Mouse (Mus musculus) C2C12 (cell line): ENCODE results near the gene Trdmt1. TPM values are rescaled to one million over a fixed set of nuclear protein-coding genes. Genes with fewer than 3 reads are reported as not detected.

Source experiments
- H3K27me3 ChIP-seq: one replicate; pipeline ENCODE4 v1.6.1; 2011; ENCODE audit not compliant: control insufficient read depth, insufficient read depth, insufficient read length
- H3K36me3 ChIP-seq: one replicate; pipeline ENCODE4 v1.6.1; 2011; ENCODE audit not compliant: control insufficient read depth, insufficient read depth
- H3K4me3 ChIP-seq: one replicate; pipeline ENCODE4 v1.5.1; 2011; ENCODE audit warnings: mild to moderate bottlenecking, control low read depth; ENCODE audit not compliant: poor library complexity, insufficient read depth, severe bottlenecking
- H3K79me2 ChIP-seq: one replicate; pipeline ENCODE4 v1.6.1; 2011; ENCODE audit not compliant: control insufficient read depth, insufficient read depth
- H3K79me3 ChIP-seq: one replicate; pipeline ENCODE4 v1.6.1; 2011; ENCODE audit warnings: low read depth, control low read depth
- H3ac ChIP-seq: one replicate; pipeline ENCODE3; 2011; ENCODE audit warnings: low read depth; ENCODE audit not compliant: control insufficient read depth, insufficient read length
- CEBPB ChIP-seq: IDR thresholded peaks from one replicate; pipeline ENCODE4 v1.6.1; 2011; ENCODE audit warnings: low read depth, mild to moderate bottlenecking, control low read depth, moderate library complexity
- CTCF ChIP-seq: IDR thresholded peaks from one replicate; pipeline ENCODE4 v1.5.1; 2011; ENCODE audit not compliant: control insufficient read depth, insufficient read depth, insufficient read length
- FOSL1 ChIP-seq: IDR thresholded peaks from one replicate; pipeline ENCODE4 v1.8.0; 2011; ENCODE audit warnings: mild to moderate bottlenecking, low read length; ENCODE audit not compliant: poor library complexity, insufficient read depth, severe bottlenecking
- MAX ChIP-seq: IDR thresholded peaks from one replicate; pipeline ENCODE4 v1.6.1; 2011; ENCODE audit warnings: mild to moderate bottlenecking, control low read depth
- MYOD1 ChIP-seq: IDR thresholded peaks from one replicate; pipeline ENCODE4 v1.6.1; 2011; ENCODE audit warnings: low read depth; ENCODE audit not compliant: control insufficient read depth, insufficient read length
- MYOG ChIP-seq: IDR thresholded peaks from one replicate; pipeline ENCODE4 v1.6.1; 2011; ENCODE audit not compliant: control insufficient read depth, insufficient read length; ENCODE audit errors: extremely low read depth
- USF1 ChIP-seq: IDR thresholded peaks from one replicate; pipeline ENCODE4 v1.6.1; 2011; ENCODE audit warnings: low read depth, mild to moderate bottlenecking, control low read depth, moderate library complexity
- polyA plus RNA-seq: library from polyadenylated mRNA; unstranded; fragments of >200 nt; fragmentation: generic; extraction: Trizol; gene quantifications from one replicate; pipeline ENCODE4 v1.2.1, GENCODE M21; 2012; ENCODE audit warnings: missing spikeins

Gene Trdmt1
- polyA plus RNA-seq, 1 experiment: 3.5 TPM

DNA sequence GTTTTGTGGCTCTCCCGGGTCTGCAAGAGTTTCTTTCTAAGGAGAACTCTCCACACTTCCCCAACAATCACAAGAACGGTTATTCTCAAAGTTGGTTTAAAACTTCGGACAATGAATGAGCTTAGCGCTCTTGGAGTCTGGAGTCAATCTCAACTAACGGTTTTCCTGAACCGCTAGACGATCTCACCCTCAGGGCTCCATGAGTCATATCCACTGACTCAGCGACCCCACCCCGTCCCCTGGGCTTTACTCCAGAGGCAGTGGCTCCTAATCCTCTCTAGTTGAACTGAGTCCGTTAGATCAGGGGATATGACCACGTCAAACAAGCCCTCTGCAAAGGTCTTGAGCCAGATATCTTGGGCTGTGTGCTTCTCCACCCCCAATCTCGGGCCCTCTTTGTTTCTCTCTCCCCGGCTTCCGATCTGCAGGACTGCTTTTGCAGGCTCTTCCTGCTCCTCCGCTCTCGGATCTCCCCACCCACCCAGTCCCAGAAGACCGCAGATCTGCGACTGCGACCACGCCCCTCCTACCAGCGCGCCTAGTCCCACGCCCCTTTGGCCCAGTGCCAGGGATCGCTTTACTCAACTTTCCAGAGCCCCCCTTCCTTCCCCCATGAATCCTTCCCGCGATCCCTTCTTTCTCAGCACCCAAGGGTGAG is 29.1 kb upstream of the Trdmt1 start, which contains the start of gene Vim:
Vim (plus strand) TSS at position 520 of the 658 bp plus-strand sequence.
- Histone ChIP-seq H3K36me3 (peaks cover 42% of the 10 kb centered on the region), H3K4me3 (peak within 1 kb of the TSS; percentile 97), H3ac (peak within 1 kb of the TSS; percentile 77), H3K79me3 (peaks cover 44% of the 10 kb centered on the region), H3K79me2 (peaks cover 53% of the 10 kb centered on the region), H3K27me3 (no peaks in the 10 kb centered on the region)
- TF ChIP-seq FOSL1 (peak; percentile 95), CTCF (no peak), USF1 (no peak), MYOG (no peak), MYOD1 (no peak), MAX (peak; percentile 10)

DNA sequence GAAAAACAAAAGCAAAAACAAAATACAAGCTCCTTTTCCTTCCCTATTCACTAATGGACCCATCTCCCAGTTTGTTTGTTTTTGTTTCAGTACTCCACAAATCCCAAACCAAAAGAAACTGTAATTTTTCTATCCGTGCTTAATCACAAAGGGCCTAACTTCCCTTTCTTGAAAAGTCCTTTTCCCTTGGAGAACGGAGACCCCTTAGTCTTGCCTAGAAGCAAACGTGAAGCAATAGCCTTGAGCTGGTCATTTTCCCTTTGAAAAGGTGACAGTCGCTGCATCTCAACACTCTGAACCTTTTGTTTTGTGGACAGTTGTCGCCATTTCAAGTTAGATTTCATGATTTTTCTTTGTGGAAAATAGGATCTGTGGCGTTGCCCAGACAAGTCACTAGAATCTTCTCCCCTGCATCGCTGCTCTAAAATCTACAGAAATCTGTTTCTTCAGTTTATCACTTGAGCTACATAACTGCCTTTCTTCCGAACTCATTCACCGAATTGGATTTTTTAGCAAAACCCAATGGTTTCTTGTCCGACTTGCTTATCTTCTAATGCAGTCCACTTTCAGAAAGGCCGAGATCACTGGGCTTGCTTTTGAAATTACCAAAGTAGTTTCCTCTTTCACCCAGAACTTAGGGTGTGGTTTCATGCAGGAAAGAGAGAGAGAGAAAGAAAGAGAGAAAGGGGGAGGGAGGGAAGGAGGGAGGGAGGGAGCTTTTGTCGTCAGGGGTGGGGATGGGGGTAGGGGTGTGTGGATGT is 28.4 kb upstream of the Trdmt1 start:
- Histone ChIP-seq H3K4me3 (peak overlapping the region; percentile 97), H3K79me3 (peaks cover 36% of the 10 kb centered on the region), H3K36me3 (peaks cover 35% of the 10 kb centered on the region), H3K79me2 (peaks cover 46% of the 10 kb centered on the region), H3K27me3 (no peaks in the 10 kb centered on the region), H3ac (peak overlapping the region; percentile 77)
- TF ChIP-seq USF1 (no peak), CEBPB (peak; percentile 24), MYOD1 (no peak), CTCF (no peak)

DNA sequence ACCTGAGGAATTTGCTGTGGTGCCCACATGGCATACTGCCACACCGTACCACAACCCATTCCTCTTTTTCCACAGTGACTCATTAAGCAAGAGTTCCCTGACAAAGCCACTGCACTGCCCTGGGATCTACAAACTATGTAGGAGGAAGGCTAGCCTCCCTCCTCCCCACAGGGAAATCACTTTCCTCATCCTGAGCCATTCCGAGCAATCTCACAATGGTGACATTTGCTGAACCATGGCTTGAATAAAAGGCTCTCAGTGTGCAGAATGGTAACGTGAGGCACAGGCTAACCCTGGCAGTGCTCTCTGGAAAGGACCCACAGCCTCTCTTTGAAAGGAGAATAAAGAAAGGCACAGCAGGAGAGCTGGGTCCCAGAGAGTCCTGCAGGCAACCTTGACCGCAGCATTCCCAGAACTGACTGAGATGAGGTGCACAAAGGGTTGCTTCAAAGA is 27.7 kb upstream of the Trdmt1 start:
- TF ChIP-seq CTCF: no peak
- peak; percentile 29 for TF ChIP-seq MYOD1
- TF ChIP-seq CEBPB: peak; percentile 43
- TF ChIP-seq FOSL1: peak; percentile 44
- H3K27me3 ChIP-seq: no peaks in the 10 kb centered on the region
- H3K4me3 ChIP-seq: peak overlapping the region; percentile 97
- peaks cover 39% of the 10 kb centered on the region for H3K79me2 ChIP-seq
- H3K36me3 ChIP-seq: peaks cover 28% of the 10 kb centered on the region
- H3ac ChIP-seq: peak overlapping the region; percentile 77
- H3K79me3 ChIP-seq: peaks cover 29% of the 10 kb centered on the region

DNA sequence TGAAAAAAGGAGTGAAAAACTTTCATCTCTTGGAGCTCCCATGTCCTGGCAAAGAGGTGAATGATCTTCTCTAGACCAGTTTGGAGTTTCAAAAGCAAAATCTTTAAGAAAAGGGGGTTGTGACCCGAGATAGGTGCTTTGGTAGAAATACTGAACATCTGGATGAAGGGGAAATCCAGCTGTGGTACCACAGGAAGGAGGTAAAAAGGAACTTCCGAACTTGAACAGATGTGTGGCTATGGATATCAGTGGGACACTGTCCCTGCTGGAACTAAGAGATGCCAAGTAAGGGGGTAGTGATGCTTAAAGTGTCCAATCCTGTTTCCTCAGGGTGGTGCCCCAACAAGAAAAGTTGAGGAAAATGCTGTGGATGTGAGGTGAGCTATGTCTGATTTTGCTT is 25.7 kb upstream of the Trdmt1 start:
- Histone ChIP-seq H3K4me3 (no peak overlapping the region), H3K27me3 (no peaks in the 10 kb centered on the region), H3K36me3 (peaks cover 8% of the 10 kb centered on the region), H3ac (no peak overlapping the region), H3K79me2 (peaks cover 19% of the 10 kb centered on the region), H3K79me3 (peaks cover 9% of the 10 kb centered on the region)
- TF ChIP-seq USF1: no peak
- TF ChIP-seq MYOD1: no peak
- TF ChIP-seq MAX: no peak
- no peak for TF ChIP-seq MYOG
- no peak for TF ChIP-seq FOSL1
- TF ChIP-seq CTCF: no peak
- no peak for TF ChIP-seq CEBPB

DNA sequence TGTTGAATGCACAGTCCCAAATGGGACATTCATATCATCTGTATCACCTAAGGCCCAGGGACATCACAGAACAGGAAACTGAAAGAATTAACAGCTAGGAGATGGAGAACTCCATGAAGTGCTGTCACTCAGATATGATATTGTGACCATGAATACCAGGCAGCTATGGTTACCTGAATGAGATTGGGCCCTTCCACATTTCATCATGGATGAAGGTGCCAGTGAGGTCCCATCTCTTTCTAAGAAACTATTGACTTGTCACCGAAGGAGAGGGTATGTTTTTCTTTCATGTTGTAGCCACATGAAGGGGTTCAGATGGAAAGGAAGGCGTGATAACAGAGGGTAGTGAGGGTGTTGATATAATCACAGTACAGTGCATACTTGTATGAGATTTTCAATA is 15.9 kb upstream of the Trdmt1 start:
- H3K36me3 ChIP-seq: no peaks in the 10 kb centered on the region
- TF ChIP-seq FOSL1: no peak
- TF ChIP-seq CEBPB: no peak
- TF ChIP-seq MAX: no peak
- no peak overlapping the region for H3ac ChIP-seq

DNA sequence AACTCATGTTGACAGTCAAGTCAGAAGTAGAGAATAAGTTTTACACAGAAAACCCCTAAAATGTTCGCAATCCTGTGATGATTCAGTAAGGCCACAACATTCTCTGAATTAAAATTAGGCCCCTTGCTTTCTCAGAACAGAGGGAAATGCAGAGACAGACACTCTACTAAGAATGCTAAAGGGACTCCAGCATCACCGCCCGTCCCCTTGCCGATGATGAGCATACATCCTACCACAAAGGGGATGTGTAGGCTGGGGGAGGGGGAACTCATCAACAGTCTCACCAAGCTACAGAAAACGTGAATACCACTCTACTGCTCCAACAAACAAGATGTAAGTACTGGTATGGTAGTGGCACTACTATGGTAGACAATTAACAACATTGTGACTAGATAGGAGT is 15.3 kb upstream of the Trdmt1 start:
- no peaks in the 10 kb centered on the region for H3K27me3 ChIP-seq
- no peak overlapping the region for H3K4me3 ChIP-seq
- peaks cover 6% of the 10 kb centered on the region for H3K79me2 ChIP-seq
- H3K79me3 ChIP-seq: no peaks in the 10 kb centered on the region
- no peaks in the 10 kb centered on the region for H3K36me3 ChIP-seq
- TF ChIP-seq MAX: no peak
- TF ChIP-seq MYOD1: no peak
- no peak for TF ChIP-seq MYOG
- TF ChIP-seq CTCF: no peak
- no peak for TF ChIP-seq USF1
- TF ChIP-seq CEBPB: no peak
- no peak for TF ChIP-seq FOSL1
- no peak overlapping the region for H3ac ChIP-seq

More for the DNA sequence above, 15.9 kb upstream of the Trdmt1 start:
- H3K79me2 ChIP-seq: peaks cover 6% of the 10 kb centered on the region
- H3K4me3 ChIP-seq: no peak overlapping the region
- H3K27me3 ChIP-seq: no peaks in the 10 kb centered on the region
- H3K79me3 ChIP-seq: no peaks in the 10 kb centered on the region
